Mouse (Mus musculus) erythroblast, embryonic 14.5 days (primary cell): Measurements from ENCODE around the gene Mnd1.

ENCODE experiments used
- GATA1 ChIP-seq: IDR thresholded peaks from 2 replicates; pipeline ENCODE4 v1.6.1; 2012; ENCODE audit warnings: low read length, inconsistent platforms, mixed read lengths
- TAL1 ChIP-seq: IDR thresholded peaks from 3 replicates; pipeline ENCODE4 v1.6.1; 2012; ENCODE audit warnings: low read length, inconsistent platforms, mixed read lengths

DNA sequence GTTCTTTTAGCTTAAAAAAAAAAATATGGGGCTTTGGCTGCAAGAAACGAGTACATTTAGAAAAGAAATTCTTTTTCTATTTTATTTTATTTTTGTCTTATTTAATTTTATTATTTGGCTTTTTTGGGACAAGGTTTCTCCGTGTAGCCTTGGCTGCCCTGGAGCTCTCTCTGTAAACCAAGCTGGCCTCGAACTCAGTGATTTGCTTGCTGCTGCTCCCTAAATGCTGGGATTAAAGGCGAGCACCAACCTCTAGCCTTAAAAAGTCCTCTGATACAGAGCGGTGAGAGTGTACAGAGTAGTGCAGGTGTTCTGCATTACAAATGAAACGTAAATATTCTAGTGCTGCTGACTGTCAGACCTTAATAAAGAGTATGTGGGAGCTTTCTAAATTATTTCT lies 519 bp upstream of the Mnd1 start:
- TF ChIP-seq TAL1, result no peak
- no peak for TF ChIP-seq GATA1
